Mouse (Mus musculus) E14TG2a.4 (cell line): ENCODE measurements at regions not wholly inside any gene's neighbourhood (a gene's known extent, or its start where the extent isn't known, plus 50 kb on each side); places are given as distances from the start of the nearest gene placed in this dataset.

ENCODE experiments used
- H3K27me3 ChIP-seq: 2 replicates; pipeline ENCODE4 v1.6.1; 2014; ENCODE audit warnings: low read length, control low read depth; ENCODE audit not compliant: insufficient read depth
- H3K36me3 ChIP-seq: 2 replicates; pipeline ENCODE4 v1.6.1; 2014; ENCODE audit warnings: low read length, control low read depth; ENCODE audit not compliant: insufficient read depth
- H3K4me1 ChIP-seq: replicated peaks from 2 replicates; pipeline ENCODE4 v1.6.1; 2014; ENCODE audit warnings: low read depth, low read length, control low read depth
- H3K4me3 ChIP-seq: replicated peaks from 2 replicates; pipeline ENCODE4 v1.5.1; 2014; ENCODE audit warnings: mild to moderate bottlenecking, low read length
- H3K9me3 ChIP-seq: 2 replicates; pipeline ENCODE4 v1.6.1; 2014; ENCODE audit warnings: low read length, control low read depth
- CTCF ChIP-seq: conservative IDR thresholded peaks from 2 replicates; pipeline ENCODE4 v1.5.1; 2014; ENCODE audit warnings: low read length
- NANOG ChIP-seq: IDR thresholded peaks from 2 replicates; pipeline ENCODE4 v1.6.1; 2014; ENCODE audit warnings: borderline replicate concordance, low read length, mixed read lengths
- POU5F1 ChIP-seq: IDR thresholded peaks from 2 replicates; pipeline ENCODE4 v1.6.1; 2014; ENCODE audit warnings: low read length, borderline replicate concordance

DNA sequence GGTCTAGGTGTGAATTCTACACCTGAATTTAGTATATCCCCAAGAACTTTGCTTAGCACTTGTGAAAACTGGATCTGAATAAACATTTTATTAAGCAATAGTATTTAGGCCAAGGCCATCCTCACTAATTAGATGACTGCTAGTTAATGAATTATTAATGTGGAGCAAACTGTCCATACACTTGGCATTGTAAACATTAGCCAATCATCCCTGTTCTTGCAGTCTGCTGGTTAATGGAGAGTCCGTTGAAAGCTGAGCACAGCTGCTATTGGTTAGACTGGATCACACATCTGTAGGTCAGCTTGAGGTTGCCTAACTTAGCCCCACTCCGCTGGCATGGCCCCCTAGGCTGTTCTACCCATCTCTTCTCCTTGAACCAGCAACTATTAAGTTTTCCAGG lies 826.2 kb upstream of the 4930452B06Rik start:
- Histone ChIP-seq H3K36me3 (no peaks in the 10 kb centered on the region), H3K27me3 (no peaks in the 10 kb centered on the region), H3K4me1 (no peaks in the 10 kb centered on the region), H3K9me3 (no peaks in the 10 kb centered on the region), H3K4me3 (no peak overlapping the region)
- TF ChIP-seq POU5F1 (no peak), NANOG (no peak)

DNA sequence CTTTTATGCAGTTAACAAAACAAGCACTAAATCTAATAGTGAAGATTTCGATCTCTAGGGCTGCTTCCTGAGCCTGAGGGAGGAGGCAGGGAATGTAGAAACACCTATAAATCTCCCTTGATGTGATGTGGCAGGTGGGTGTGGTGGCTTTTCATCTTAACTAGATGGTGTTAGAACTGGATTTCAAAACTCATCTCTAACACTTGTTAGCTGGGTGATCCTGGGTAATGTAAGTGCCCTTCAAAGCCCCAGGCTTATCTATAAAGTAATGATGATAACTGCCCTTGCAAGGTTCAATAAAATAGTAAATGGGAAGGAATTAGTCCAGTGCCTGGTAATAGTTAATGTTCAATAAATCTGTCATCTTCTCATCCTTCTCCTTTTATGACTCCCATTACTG lies 822.5 kb upstream of the 4930452B06Rik start:
- Histone ChIP-seq H3K9me3 (no peaks in the 10 kb centered on the region), H3K36me3 (no peaks in the 10 kb centered on the region), H3K27me3 (no peaks in the 10 kb centered on the region), H3K4me1 (no peaks in the 10 kb centered on the region), H3K4me3 (no peak overlapping the region)
- TF ChIP-seq POU5F1 = no peak
- TF ChIP-seq CTCF = no peak
- TF ChIP-seq NANOG = no peak

DNA sequence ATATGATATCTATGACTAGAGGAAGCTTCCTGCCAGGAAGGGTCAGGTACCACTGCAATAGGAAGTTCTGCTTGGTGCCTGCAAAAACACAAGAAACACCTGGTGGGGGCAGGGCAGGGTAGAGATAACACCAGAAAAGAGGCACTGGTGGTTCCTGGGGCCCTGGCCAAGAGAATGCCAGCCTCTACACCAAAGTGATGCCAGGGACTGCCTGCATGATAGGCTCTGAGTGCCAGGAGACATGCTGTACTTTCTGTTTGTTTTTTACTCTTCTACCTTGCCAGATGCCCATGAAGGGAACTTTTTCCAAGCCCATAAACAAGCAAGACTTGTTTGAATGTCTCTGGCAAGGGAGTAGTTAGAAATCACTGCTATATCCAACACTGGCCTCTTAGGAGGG lies 812.9 kb upstream of the 4930452B06Rik start:
- no peaks in the 10 kb centered on the region for H3K27me3 ChIP-seq
- H3K9me3 ChIP-seq = no peaks in the 10 kb centered on the region
- H3K4me1 ChIP-seq = peaks cover 7% of the 10 kb centered on the region; the same call in 1 of the 2 replicates
- H3K4me3 ChIP-seq = no peak overlapping the region
- TF ChIP-seq POU5F1 = no peak
- no peak for TF ChIP-seq CTCF
- TF ChIP-seq NANOG = no peak
- H3K36me3 ChIP-seq = no peaks in the 10 kb centered on the region

DNA sequence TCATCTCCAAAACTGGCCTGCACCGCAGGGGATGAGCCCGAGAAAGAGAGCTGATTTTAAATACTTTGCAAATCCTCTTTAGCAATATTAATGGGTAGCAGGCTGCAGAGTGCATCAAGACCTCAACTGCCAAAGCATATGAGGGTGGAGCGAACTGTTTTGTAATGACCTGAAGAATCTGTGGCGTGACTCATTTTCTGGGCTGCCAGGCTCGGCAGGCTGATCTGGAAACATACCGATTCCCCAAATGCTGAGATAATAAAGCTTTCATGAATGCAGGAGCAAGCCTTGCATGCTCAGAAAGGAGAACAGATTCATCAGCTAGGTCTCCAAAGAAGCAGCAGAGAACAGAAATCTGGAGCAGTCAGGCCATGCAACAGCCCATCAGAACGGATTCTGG lies 809.1 kb upstream of the 4930452B06Rik start:
- H3K36me3 ChIP-seq = no peaks in the 10 kb centered on the region
- no peak overlapping the region for H3K4me3 ChIP-seq
- H3K4me1 ChIP-seq = 0 out of 2 replicates have a peak, but pooled peaks cover under 1% of the 10 kb centered on the region
- H3K27me3 ChIP-seq = peaks cover 4% of the 10 kb centered on the region; the same call in 1 of the 2 replicates
- no peaks in the 10 kb centered on the region for H3K9me3 ChIP-seq
- no peak for TF ChIP-seq POU5F1
- TF ChIP-seq NANOG = no peak
- no peak for TF ChIP-seq CTCF

DNA sequence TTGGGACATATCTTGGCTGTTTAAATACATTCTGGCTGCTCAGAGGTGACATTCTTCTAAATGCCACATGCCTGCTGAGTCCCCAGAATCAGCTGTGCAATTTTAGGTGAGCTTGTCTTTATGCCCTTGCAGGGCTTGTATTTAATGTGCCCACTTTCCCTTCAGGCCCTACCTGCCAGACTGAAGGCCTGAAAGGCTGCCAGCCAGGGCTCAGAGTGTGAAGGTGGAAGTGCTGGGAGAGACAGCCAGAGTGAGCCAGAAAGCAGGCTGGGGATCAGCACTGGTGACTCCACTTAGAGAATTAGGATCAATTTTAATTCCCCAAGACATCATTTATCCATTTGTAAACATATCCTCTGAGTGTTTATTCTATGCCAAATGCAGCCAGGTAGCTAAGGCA lies 803.6 kb upstream of the 4930452B06Rik start:
- Histone ChIP-seq H3K4me1 (peaks cover 13% of the 10 kb centered on the region), H3K9me3 (no peaks in the 10 kb centered on the region), H3K4me3 (no peak overlapping the region), H3K27me3 (peaks cover 4% of the 10 kb centered on the region; the same call in 1 of the 2 replicates), H3K36me3 (no peaks in the 10 kb centered on the region)
- TF ChIP-seq NANOG = no peak
- no peak for TF ChIP-seq POU5F1
- no peak for TF ChIP-seq CTCF

DNA sequence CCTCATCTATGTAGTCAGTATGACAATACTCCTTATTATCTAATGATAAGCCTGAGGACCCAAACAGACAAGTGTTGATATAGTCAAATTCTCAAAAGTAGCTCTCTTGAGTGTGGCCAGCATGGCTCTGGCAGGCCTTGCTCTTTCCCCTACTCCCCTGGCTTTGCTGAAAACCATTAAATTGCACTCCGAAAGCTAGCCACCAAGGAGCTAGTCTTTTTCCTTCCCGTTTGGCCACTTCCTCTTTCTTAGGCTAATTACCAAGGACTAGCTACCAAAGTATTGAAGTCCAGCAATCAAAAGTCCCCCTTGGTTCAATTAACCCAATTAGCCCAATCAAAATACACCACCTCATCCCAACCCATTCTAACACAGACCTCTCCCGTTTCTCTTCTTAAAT lies 802.6 kb upstream of the 4930452B06Rik start:
- H3K36me3 ChIP-seq = no peaks in the 10 kb centered on the region
- H3K4me1 ChIP-seq = peaks cover 13% of the 10 kb centered on the region
- TF ChIP-seq NANOG = no peak
- no peak for TF ChIP-seq POU5F1
- no peak for TF ChIP-seq CTCF
- H3K27me3 ChIP-seq = peaks cover 4% of the 10 kb centered on the region; the same call in 1 of the 2 replicates
- no peaks in the 10 kb centered on the region for H3K9me3 ChIP-seq
- no peak overlapping the region for H3K4me3 ChIP-seq

DNA sequence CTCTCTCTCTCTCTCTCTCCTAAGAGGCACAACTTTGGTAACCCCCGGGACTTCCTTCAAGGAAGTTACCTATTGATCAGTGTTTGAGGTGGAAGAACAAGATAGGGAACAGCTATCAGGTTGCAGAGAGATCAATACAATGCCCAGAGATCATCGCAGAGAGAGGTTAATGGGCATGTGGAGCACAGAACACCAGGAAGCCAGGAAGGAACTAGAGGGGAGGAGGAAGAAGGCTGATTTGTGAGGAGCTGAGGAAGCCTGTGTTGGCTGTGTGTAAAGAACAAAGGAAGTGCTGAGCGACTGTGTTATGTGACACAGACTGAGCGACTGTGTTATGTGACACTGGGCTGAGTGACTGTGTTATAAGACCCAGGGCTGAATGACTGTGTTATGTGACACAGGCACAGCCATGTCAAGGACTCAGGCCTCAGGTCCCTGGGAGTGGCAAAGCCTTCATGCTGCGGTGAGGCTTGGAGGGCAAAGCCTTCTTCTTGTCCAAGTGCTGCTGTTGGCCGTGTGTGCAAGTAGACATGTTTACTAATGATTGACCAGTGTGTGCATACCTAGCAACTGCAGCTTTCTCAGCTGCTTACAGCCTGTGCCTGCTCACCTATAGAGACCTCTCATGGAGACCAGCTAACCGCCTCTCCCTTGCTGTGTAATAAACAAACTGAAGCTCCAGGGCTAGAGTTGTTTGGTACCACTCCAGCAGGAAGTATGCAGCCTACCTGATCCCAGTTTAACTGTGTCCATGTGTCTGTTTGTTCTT lies 801.8 kb upstream of the 4930452B06Rik start:
- Histone ChIP-seq H3K9me3 (no peaks in the 10 kb centered on the region), H3K4me3 (no peak overlapping the region), H3K27me3 (0 out of 2 replicates have a peak, but pooled peaks cover under 1% of the 10 kb centered on the region), H3K4me1 (peaks cover 13% of the 10 kb centered on the region), H3K36me3 (no peaks in the 10 kb centered on the region)
- TF ChIP-seq CTCF = no peak
- TF ChIP-seq NANOG = peak; percentile 61; the same call in 1 of the 2 replicates

DNA sequence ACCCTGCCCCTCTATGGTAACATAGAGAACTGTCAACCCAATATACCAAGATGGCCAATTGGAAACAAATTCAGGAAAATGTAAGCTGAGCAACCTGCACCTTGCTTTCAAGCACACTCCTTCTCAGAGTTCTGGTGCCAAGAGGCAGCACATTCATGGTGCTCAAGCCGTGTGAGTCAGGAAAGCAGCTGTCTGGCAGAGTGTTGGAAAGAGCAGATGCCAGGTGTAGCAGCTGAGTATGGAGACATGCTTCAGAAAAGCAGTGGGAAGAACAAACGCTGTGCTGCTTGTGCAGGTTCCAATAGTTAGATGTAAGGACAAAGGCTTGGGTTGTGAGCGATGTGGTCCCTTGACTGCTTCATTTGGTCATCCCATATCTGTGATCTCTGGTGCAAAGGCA lies 794.0 kb upstream of the 4930452B06Rik start:
- H3K27me3 ChIP-seq = no peaks in the 10 kb centered on the region
- H3K4me1 ChIP-seq = no peaks in the 10 kb centered on the region
- H3K4me3 ChIP-seq = no peak overlapping the region
- TF ChIP-seq CTCF = no peak
- no peak for TF ChIP-seq NANOG
- no peaks in the 10 kb centered on the region for H3K36me3 ChIP-seq
- no peaks in the 10 kb centered on the region for H3K9me3 ChIP-seq

DNA sequence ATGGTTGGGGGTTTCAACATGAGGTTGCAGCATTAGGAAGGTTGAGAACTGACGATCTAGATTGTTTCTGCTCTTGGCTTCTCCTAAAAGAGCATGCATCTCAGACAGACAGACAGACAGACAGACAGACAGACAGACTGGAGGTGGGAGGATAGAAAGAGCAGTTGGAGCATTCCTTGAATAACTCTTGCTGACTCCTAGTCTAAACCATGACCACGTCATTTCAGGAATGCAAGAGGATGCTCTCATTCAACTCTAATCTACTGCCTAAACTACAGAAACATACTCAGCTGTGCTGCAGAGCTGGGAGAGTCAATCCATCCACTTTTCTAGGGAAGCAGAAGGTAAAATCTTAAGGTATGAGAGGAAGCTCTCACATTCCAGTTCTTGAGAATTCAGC lies 792.8 kb upstream of the 4930452B06Rik start:
- Histone ChIP-seq H3K36me3 (no peaks in the 10 kb centered on the region), H3K27me3 (no peaks in the 10 kb centered on the region), H3K4me3 (no peak overlapping the region), H3K9me3 (no peaks in the 10 kb centered on the region), H3K4me1 (no peaks in the 10 kb centered on the region)
- TF ChIP-seq CTCF = no peak
- TF ChIP-seq POU5F1 = no peak
- TF ChIP-seq NANOG = no peak
